Mouse (Mus musculus): ENCODE measurements around the gene Shkbp1. TPM values are rescaled to one million over a fixed set of nuclear protein-coding genes. Genes with fewer than 3 reads are reported as not detected.

Shkbp1 gene
- polyA plus RNA-seq (2015; fragmentation: Nextera tagmentation; extraction: Ambion mirVana): 5.5 and 9.9 TPM in 2 replicates

GRCm38 (mm10) chr7:27355745-27356240 is at the start of gene Shkbp1:
Gene Shkbp1, minus strand, starts transcription at chr7:27356019.

GRCm38 (mm10) chr7:27356861-27357594 is 1.2 kb upstream of the Shkbp1 start, which contains the start of gene Gm20479:
Gene Gm20479, minus strand, starts transcription at chr7:27357419.

GRCm38 (mm10) chr7:27337175-27337853 is 18.5 kb downstream of the Shkbp1 start, which contains the start of gene Ltbp4:
Gene Ltbp4, minus strand, starts transcription at chr7:27337692.

Other genes starting within 250 kb of the Shkbp1 start
- 0.08 and 1.1 TPM in 2 replicates for gene Cyp2f2, start 236.1 kb downstream of the Shkbp1 start, polyA plus RNA-seq (2015; fragmentation: Nextera tagmentation; extraction: Ambion mirVana)
- 0.07 TPM in 1 of 2 replicates, not detected in the other for gene Cyp2t4, start 202.3 kb downstream of the Shkbp1 start, polyA plus RNA-seq (2015; fragmentation: Nextera tagmentation; extraction: Ambion mirVana)
- 58.2 and 63.0 TPM in 2 replicates for gene Egln2, start 189.2 kb downstream of the Shkbp1 start, polyA plus RNA-seq (2015; fragmentation: Nextera tagmentation; extraction: Ambion mirVana)
- gene Rab4b, start 177.1 kb downstream of the Shkbp1 start, polyA plus RNA-seq (2015; fragmentation: Nextera tagmentation; extraction: Ambion mirVana): 34.9 and 42.4 TPM in 2 replicates
- not detected in 2 replicates for gene Gm21983, start 174.9 kb downstream of the Shkbp1 start, polyA plus RNA-seq (2015; fragmentation: Nextera tagmentation; extraction: Ambion mirVana)
- gene Mia, start 174.9 kb downstream of the Shkbp1 start, polyA plus RNA-seq (2015; fragmentation: Nextera tagmentation; extraction: Ambion mirVana): 0.77 and 3.3 TPM in 2 replicates
- gene BC024978, start 160.2 kb downstream of the Shkbp1 start, polyA plus RNA-seq (2015; fragmentation: Nextera tagmentation; extraction: Ambion mirVana): 1.6 and 1.7 TPM in 2 replicates
- 54.4 and 60.6 TPM in 2 replicates for gene Snrpa, start 159.7 kb downstream of the Shkbp1 start, polyA plus RNA-seq (2015; fragmentation: Nextera tagmentation; extraction: Ambion mirVana)
- gene Itpkc, start 127.4 kb downstream of the Shkbp1 start, polyA plus RNA-seq (2015; fragmentation: Nextera tagmentation; extraction: Ambion mirVana): 2.1 and 2.9 TPM in 2 replicates
- gene Coq8b, start 123.0 kb downstream of the Shkbp1 start, polyA plus RNA-seq (2015; fragmentation: Nextera tagmentation; extraction: Ambion mirVana): 6.1 and 8.7 TPM in 2 replicates
- 16.8 and 20.3 TPM in 2 replicates for gene Numbl, start 97.6 kb downstream of the Shkbp1 start, polyA plus RNA-seq (2015; fragmentation: Nextera tagmentation; extraction: Ambion mirVana)
- gene Ltbp4, start 18.3 kb downstream of the Shkbp1 start, polyA plus RNA-seq (2015; fragmentation: Nextera tagmentation; extraction: Ambion mirVana): 32.9 and 37.2 TPM in 2 replicates
- gene Gm20479, start 1.4 kb upstream of the Shkbp1 start, polyA plus RNA-seq (2015; fragmentation: Nextera tagmentation; extraction: Ambion mirVana): 0.38 and 0.88 TPM in 2 replicates
- gene Sptbn4, start 91.7 kb upstream of the Shkbp1 start, polyA plus RNA-seq (2015; fragmentation: Nextera tagmentation; extraction: Ambion mirVana): 0.12 and 0.18 TPM in 2 replicates
- gene Blvrb, start 92.0 kb upstream of the Shkbp1 start, polyA plus RNA-seq (2015; fragmentation: Nextera tagmentation; extraction: Ambion mirVana): 30.3 and 46.4 TPM in 2 replicates
- 20.3 and 21.0 TPM in 2 replicates for gene Sertad3, start 117.7 kb upstream of the Shkbp1 start, polyA plus RNA-seq (2015; fragmentation: Nextera tagmentation; extraction: Ambion mirVana)
- gene Sertad1, start 130.9 kb upstream of the Shkbp1 start, polyA plus RNA-seq (2015; fragmentation: Nextera tagmentation; extraction: Ambion mirVana): 27.1 and 31.3 TPM in 2 replicates
- 9.2 and 10.2 TPM in 2 replicates for gene Prx, start 143.3 kb upstream of the Shkbp1 start, polyA plus RNA-seq (2015; fragmentation: Nextera tagmentation; extraction: Ambion mirVana)
- gene Hipk4, start 167.2 kb upstream of the Shkbp1 start, polyA plus RNA-seq (2015; fragmentation: Nextera tagmentation; extraction: Ambion mirVana): 1.0 and 1.1 TPM in 2 replicates
- 54.0 and 62.4 TPM in 2 replicates for gene Pld3, start 197.2 kb upstream of the Shkbp1 start, polyA plus RNA-seq (2015; fragmentation: Nextera tagmentation; extraction: Ambion mirVana)
- gene 2310022A10Rik, start 197.2 kb upstream of the Shkbp1 start, polyA plus RNA-seq (2015; fragmentation: Nextera tagmentation; extraction: Ambion mirVana): 96.5 and 111 TPM in 2 replicates
- 116 and 131 TPM in 2 replicates for gene Akt2, start 235.5 kb upstream of the Shkbp1 start, polyA plus RNA-seq (2015; fragmentation: Nextera tagmentation; extraction: Ambion mirVana)